Comparison of ENCODE assay signal across 8 mouse cellular contexts in the genomic region with DNA sequence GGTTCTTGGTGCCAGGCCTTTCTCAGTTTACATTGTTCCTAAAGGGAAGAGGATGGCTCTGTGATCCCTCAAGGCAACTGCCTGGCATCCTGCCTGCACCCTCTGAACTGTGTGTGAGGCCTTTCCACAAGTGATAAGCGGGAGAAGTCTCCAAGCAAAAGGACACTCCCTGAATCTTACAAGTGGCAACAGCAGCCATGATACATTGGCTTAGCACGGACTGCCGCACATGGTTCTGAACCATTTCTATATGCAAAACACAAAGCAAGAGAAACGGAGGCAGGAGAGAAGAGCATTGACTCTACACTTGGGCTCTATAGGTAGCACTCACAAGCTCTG. TPM values are rescaled to one million over a fixed set of nuclear protein-coding genes. Genes with fewer than 3 reads are reported as not detected.
DNase-seq lines count a peak whose midpoint lies in the region; ATAC-seq and TF ChIP-seq lines count a peak whose summit lies in the region.

No protein-coding gene starts in this region.

- 85% methylated on average over 4 of the region's 4 CpGs for WGBS in spleen, adult 2 months
- WGBS in limb, embryonic 13.5 days: 90% methylated on average over 4 of the region's 4 CpGs

- no peak for ATAC-seq in limb, embryonic 13.5 days (ENCODE audit: low FRiP score, low read depth)

- no peak for TF ChIP-seq CTCF in spleen, adult 2 months (IDR thresholded peaks at IDR 0.05; ENCODE audit: extremely low read depth, insufficient read depth, insufficient read length, insufficient replicate concordance)

- no peak overlapping the region for H3K4me3 ChIP-seq in spleen, adult 2 months (ENCODE audit: extremely low read depth, insufficient read depth, insufficient read length)
- H3K4me3 ChIP-seq in limb, embryonic 13.5 days: peak overlapping the region; percentile 76; the same call in 1 of the 2 replicates

- peaks cover 27% of the 10 kb centered on the region for H3K4me1 ChIP-seq in spleen, adult 2 months (ENCODE audit: control insufficient read depth, insufficient read depth, insufficient read length)
- H3K4me1 ChIP-seq in limb, embryonic 13.5 days: peaks cover 75% of the 10 kb centered on the region

- no peaks in the 10 kb centered on the region for H3K36me3 ChIP-seq in spleen, adult 2 months (ENCODE audit: control insufficient read depth, insufficient read depth, low read length)
- 0 out of 2 replicates have a peak, but pooled peaks cover 4% of the 10 kb centered on the region for H3K36me3 ChIP-seq in limb, embryonic 13.5 days

- 0 out of 2 replicates have a peak overlapping the region, but pooled peaks have one; percentile 25 for H3K9ac ChIP-seq in limb, embryonic 13.5 days

- no peaks in the 10 kb centered on the region for H3K9me3 ChIP-seq in limb, embryonic 13.5 days

- H3K27ac ChIP-seq in spleen, adult 2 months (ENCODE audit: insufficient read depth, low read length): 0 out of 2 replicates have a peak overlapping the region, but pooled peaks have one; percentile 16
- H3K27ac ChIP-seq in limb, embryonic 13.5 days: peak overlapping the region; percentile 76; the same call in 1 of the 2 replicates

- H3K27me3 ChIP-seq in spleen, adult 2 months (ENCODE audit: control insufficient read depth, insufficient read depth, low read length): peaks cover 2% of the 10 kb centered on the region; the same call in 1 of the 2 replicates
- H3K27me3 ChIP-seq in limb, embryonic 13.5 days: no peaks in the 10 kb centered on the region

- DNase-seq in heart, adult 11 months: peak; percentile 91
- DNase-seq in heart, adult 8-10 months (ENCODE audit: low spot score): no peak
- no peak for DNase-seq in spleen, adult 2 months (ENCODE audit: low read depth in 1 of 2, low spot score in 2 of 2)
- no peak for DNase-seq in spleen, postnatal 36 days (ENCODE audit: low spot score in 2 of 2)
- peak; percentile 75 for DNase-seq in testis, postnatal 14 days (ENCODE audit: low spot score)
- no peak for DNase-seq in yolk sac, embryonic 10.5 days (ENCODE audit: low spot score)
- no peak for DNase-seq in cerebellum, adult 11-12 months

- H3K4me2 ChIP-seq in limb, embryonic 13.5 days (replicated peaks): peak overlapping the region; percentile 92

- TF ChIP-seq POLR2A in spleen, adult 2 months (IDR thresholded peaks at IDR 0.05; ENCODE audit: low read depth, low read length): no peak

RNA-seq across cellular contexts. Expression of gene Lrrc75a, which starts 3.0 kb away (rescaled TPM):
- total RNA-seq in heart, adult 8-10 months (2022): 1 to 10 TPM; 3.1 to 4.5 (median 3.7) TPM
- 6.6 and 9.4 TPM in 2 replicates for polyA plus RNA-seq in spleen, adult 2 months (2012; rRNA removed)
- 14.9 and 15.5 TPM in 2 replicates for polyA plus RNA-seq in limb, embryonic 13.5 days (2015; fragmentation: Nextera tagmentation; extraction: Ambion mirVana)

RNA-seq across cellular contexts. Expression of gene Mmgt2, which starts 3.2 kb away (rescaled TPM):
- total RNA-seq in heart, adult 8-10 months (2022): 1 to 10 TPM; 5.1 to 5.9 (median 5.7) TPM
- polyA plus RNA-seq in spleen, adult 2 months (2012; rRNA removed): 22.3 and 24.6 TPM in 2 replicates
- polyA plus RNA-seq in limb, embryonic 13.5 days (2015; fragmentation: Nextera tagmentation; extraction: Ambion mirVana): 68.2 and 69.4 TPM in 2 replicates

Comparison
In these comparisons a context has a peak if more than half of its experiments do, and no peak if none do; other contexts are left out.
1. DNase-seq: peak in heart, adult 11 months (single experiment) and testis, postnatal 14 days (single experiment); none in heart, adult 8-10 months (single experiment), spleen, adult 2 months (0 of 2), spleen, postnatal 36 days (0 of 2), yolk sac, embryonic 10.5 days (single experiment) and cerebellum, adult 11-12 months (single experiment).